Comparison of ENCODE assay signal across 12 mouse cellular contexts in the genomic region with DNA sequence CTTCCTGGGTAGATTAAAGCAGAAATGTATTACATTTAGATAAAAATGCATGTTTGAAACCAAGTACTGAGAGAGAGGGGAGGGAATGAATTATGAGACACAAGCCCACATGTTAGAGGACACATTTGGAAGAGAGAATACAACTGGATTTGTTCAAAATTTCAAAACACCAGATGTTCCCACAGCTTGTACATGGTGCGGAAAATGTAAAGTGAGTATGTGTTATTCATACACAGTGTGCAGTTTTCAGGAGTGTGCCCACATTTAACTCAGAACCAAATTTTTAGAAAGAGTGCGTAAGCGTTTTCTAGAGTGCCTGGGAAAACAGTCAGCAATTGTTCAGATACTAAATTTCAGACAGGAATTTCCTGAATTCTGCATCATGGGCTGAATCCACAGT.
"Had no signal": no experiment of that assay in that cellular context is flagged by ENCODE, and none has a peak within 500 bp of the region (broad histone marks: within the 10 kb centered on the region; RNA-seq: fewer than 3 reads in every experiment).

No protein-coding gene starts in this region.

- DNase-seq: kidney, adult 18-20 months; kidney, postnatal 14 days; layer of hippocampus, adult 9-11 months; layer of hippocampus, postnatal 36 days; liver; lung, adult 18-20 months; lung, postnatal 4 days; midbrain, embryonic 14.5 days; thymus, adult 18-20 months; thymus, postnatal 14 days had no signal

- ATAC-seq: intestine, embryonic 15.5 days; lung, postnatal 0 days had no signal
